Mouse (Mus musculus) lung, adult 2 months (tissue): ENCODE measurements at regions not wholly inside any gene's neighbourhood (a gene's known extent, or its start where the extent isn't known, plus 50 kb on each side); places are given as distances from the start of the nearest gene placed in this dataset.

Source experiments
- CTCF ChIP-seq: fragments of 200-500 bp; IDR thresholded peaks from 2 replicates; pipeline ENCODE4 v1.5.1; 2011; ENCODE audit warnings: mild to moderate bottlenecking, low read length, control low read depth; ENCODE audit not compliant: insufficient read depth
- POLR2A ChIP-seq: fragments of 200-500 bp; IDR thresholded peaks from 2 replicates; pipeline ENCODE4 v1.6.1; 2011; ENCODE audit warnings: low read depth, mild to moderate bottlenecking, control low read depth, low read length, borderline replicate concordance; ENCODE audit errors: extremely low read depth

DNA sequence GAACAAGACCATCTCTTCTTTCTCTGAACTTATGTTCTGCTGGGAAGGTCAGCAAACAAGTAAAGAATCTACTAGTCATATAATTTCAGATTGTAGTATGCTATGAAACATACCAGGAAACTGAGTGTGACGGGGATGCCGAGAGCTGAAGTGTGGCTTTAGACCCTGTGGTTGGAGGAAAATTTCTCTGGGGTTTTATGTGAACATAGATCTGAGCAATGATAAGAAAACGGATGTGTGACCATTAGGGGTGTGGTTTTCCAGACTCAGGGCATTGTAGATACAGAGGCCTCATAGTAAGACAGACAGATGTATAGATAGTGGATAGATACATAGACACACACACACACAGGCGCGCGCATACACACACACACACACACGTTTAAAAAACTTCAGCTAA, 131.8 kb upstream of the Dnajc1 start:
- TF ChIP-seq POLR2A (no peak), CTCF (no peak)
